Mouse (Mus musculus) lung, postnatal 25 days (tissue): Measurements from ENCODE around the gene Kcnq1.
A peak's percentile ranks its signal among the peaks of the same experiment; 100 is the strongest.

Source experiments
- DNase-seq: peaks from one replicate; pipeline ENCODE4 v3.0.0; 2022; ENCODE audit warnings: low spot score

Kcnq1 gene

DNA sequence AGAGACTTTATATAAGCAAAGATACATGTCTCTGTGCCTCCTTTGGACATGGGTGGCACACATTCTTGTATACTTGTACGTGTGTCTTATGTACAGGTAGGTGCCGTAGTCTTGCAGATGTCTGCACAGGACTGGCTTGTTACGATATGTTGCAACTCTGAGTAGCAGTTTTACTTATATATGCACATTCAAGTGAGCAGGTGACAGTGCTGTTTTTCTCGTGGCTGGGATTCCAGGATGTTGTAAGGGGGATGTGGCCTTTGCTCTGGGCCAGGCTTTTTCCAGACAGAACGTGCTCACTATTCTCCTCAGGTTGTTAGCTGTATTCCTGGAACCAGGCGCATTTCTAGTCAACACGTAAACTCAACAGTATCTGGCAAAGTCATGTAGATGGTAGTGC, 168.9 kb downstream of the Kcnq1 start:
- DNase-seq, result no peak

DNA sequence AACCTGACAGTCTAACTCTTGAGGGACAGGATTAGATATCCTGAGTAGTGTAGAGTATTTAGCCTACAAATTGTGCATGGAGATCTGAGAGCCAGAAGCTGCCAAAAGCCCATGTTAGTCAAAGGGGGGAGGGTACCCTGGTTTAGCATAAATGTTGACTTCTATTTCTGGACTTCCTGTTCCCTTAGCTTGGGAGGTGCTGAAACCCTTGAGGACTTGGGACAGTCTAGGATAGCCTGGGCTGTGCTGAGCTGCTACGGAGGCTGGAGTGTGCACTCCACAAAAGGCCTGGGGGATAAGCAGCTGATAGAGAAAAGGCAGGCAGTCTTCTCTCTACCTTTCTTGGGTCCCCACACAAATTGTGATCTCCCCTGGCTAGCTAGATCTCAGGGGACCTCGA, 177.5 kb downstream of the Kcnq1 start:
- DNase-seq, result no peak

DNA sequence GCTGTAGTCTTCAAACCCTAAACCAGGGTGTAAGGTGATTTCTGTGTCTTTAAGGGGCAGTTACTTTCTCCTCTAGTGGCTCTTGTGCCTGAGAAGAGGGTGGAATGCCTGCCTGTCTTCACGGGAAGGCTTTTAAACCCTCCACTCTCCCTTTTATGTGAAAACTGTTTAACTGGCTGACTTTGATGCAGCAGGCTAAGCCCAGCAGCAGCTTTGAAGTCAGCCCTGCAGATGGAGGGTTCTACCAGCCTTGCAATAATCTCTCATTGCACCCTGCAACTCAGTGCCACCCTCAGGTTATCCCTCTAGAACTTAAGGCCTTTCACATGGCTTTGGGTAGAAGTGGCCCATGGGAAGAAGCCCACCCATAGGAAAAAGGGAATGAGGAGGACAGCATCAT, 178.7 kb downstream of the Kcnq1 start:
- no peak for DNase-seq

DNA sequence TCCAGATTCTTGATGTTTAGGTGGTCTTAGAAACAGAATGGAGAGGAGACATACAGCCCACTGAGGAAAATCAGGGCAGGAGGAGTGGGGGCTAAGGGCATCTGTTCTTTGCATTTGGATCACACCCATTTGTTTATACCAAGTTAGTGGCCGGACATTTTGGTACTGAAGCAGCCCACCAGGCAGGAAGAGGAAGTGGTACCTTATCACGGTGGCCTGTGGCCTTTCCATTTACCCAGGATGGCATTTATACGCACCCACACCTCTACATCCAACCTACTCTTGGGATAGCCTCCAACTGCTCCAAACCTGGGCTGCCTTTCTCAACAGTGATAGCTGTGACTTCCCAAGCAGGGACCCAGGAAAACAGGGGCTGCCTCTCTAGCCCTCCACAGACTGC, 179.3 kb downstream of the Kcnq1 start:
- DNase-seq, result no peak

DNA sequence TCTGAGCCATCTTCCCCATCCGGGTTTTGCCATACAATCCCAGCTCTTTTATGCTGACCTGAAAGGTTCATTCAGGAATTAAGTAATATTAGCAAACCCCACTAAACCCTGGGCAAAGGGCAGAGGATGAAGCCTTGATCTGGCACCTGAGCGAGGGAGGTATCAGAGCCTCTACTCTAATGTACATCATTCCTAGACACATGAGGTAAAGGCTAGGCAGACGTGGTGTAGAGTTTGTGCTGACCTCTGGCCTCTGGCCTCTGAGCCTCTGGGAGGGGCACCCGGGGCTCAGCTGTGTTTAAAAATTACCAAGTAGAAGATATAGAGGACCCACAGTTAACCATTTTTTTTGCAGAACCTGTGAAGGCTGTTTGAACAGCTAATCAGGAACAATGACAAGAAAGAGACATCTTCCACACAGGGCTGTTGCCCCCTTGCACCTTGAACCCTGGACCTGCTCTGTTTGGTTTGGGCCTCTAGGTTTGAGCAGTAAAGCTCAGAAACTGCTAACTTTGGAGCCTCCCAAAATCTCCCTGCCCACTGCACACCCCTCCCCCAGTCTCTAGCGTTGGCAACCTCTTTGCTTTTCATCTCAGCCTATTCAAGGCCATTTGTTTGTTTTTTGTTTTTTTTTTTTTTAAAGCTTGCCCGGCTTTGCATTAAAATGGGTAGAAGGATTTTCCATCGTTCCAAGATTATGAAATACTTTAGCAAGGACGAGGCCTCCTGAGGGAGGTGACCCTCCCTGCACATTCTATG, 180.5 kb downstream of the Kcnq1 start:
- DNase-seq, result no peak

DNA sequence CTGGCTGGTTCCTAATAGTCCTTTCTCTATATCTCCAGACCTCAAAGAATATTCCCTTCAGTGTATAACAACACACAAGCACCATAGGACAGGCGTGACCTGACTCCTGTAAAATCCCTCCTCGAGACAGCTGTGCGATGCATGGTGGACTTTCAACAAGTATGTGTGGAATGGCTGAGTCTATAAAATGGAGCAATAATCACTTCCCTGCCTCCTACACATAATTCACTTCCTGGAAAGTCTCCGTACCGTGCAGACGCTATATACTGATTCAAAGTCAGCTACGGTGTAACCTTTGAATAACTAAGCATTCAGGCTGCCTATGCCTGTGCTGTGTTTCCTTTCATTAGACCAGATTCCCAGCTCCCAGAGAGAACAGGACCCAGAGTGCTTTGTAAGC, 182.0 kb downstream of the Kcnq1 start:
- no peak for DNase-seq

DNA sequence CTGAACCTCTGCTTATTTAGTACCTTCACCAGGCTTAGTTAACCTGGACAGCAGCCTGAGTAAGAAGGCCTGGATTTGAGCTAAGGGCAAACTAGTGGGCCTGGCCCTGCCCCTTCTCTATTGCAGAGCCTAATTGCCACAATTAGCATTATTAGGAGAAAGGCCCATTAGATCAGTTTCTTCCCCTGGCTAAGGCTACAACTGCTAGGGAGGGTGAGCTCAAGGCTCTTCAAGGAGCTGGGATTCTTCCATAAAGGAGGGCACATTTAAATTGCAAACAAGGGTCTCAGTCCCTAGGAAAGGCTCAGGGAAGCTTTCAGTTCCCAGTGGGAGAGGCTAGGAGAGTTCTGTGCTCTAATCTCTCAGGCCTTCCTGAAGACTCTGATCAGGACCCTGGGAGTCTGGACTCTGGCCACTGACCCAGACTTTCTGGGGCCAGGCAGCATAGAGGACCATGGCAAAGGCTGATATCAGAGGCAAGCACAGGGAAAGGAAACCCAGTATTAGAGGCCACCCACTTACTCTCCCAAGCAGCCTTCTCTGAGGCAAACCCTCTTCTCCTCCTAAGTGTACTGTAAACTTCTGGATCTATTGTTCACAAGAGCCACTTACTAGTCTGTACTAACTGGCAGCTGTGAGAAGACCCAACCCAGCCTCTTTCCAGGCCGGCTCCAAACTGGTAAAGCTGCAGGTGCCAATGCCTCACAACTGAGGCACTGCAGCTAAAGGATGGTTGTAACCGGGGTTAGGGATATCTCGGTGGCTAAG, 183.1 kb downstream of the Kcnq1 start:
- peak; percentile 69 for DNase-seq

DNA sequence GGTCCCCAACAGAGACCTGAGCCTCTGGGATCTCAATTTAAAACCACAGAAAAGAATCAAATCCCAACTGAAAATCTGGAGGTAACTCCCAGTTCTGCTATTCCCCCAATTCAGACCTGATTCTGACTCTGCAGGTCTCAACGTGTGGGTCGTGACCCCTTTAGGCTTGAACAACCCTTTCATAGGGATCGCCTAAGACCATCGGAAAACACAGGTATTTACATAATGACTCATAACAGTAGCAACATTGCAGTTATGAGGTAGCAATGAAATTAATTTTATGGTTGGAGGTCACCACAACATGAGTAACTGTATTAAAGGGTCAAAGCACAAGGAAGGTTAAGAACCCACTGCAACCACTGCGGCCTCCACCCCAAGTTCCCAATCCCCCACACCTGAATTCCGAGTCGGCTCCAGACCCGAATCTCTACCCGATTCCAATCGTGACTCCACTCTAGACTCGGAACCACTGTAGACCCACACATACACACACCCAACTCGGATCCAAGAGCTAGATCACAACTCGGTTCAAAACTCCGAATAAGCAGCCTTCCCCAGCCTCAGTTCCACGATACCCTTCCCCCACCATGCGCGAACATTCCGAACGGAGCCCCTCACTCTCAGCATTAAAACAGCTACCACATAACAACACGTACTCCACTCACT, 188.7 kb downstream of the Kcnq1 start:
- no peak for DNase-seq

DNA sequence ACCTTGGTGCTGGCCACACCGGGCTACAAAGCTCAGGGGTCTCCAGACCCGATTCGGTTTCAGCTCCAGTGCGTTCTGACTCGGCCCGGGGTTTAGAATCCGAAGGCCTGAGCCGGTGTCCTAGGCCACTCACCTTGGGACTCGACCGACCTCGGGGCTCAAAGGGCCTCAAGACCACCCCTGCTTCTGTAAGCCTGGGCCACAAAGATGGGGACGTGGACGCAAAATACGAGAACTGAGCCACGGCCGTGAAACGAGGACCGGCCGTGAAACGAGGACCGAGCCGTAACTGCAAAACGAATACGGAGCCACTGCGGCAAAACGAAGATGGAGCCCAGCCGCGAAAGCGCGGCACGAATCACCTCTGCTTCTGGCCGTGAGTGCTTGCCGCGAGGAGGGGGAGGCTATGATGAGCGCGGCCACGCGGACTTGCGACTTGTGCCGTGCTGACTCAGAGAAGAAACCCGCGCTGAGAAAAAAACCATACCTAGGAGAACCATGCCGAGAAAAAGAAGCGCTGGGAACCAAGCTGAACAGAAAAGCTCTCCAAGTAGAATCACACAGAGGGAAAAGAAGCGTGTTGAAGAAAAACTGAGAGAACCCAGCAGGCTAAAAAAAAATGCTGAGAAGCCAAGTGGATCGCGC, 189.3 kb downstream of the Kcnq1 start:
- DNase-seq, result peak; percentile 24

DNA sequence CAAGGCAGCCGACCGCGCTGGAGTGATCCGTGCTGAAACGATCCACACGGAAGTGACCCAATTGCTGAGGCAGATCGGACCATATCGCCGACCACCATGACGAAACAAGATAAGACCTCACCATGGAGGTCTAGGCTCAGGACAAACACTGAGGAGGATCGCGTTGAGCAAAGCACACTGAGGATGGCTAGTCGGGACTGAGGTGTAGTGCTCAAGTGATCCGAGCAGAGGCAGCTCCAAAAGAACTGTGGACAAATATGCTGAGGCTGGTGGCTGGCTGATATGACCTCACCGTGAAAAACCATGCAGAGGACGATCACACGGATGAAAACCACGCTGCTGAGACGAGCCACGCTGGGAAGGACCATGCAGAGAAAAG, 189.8 kb downstream of the Kcnq1 start:
- no peak for DNase-seq

DNA sequence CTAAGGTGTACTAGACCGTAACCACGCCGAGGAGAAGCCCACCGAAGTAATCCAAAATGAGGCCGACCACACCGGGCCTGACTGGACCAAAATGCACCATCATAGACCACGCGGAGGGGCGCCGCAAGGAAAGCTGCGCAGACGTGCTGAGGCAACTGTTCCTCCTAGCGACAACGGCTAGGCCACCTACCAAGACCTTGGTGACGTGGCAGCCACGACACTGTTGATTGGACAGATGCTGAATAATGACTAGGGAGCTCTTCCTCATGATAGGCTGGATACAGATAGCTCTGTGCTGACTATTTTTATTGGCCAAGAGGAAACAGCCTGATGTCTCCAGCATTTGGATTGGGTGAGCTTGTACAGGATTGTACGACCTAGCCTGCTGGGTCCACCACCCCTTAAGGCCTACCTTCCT, 190.2 kb downstream of the Kcnq1 start:
- DNase-seq, result peak; percentile 96

DNA sequence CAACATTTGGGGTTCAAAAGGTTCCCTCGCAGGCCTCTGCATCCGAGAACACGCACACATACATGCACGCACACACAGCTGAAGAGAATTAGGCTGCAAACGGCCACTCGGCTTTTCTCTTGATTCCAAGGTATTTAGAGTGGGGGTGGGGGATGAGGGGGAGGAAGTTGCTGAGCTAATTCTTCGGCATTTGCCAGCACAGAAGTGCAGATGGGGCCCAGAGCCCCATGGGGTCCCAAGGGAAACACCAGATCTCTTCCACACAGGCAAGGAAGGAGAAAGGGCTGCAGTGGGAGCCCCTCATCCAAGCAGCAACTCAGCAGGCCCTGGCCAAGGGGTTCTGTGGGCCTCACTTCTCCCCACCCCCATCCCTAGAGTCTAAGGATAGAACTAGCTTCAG, 193.9 kb downstream of the Kcnq1 start:
- no peak for DNase-seq

DNA sequence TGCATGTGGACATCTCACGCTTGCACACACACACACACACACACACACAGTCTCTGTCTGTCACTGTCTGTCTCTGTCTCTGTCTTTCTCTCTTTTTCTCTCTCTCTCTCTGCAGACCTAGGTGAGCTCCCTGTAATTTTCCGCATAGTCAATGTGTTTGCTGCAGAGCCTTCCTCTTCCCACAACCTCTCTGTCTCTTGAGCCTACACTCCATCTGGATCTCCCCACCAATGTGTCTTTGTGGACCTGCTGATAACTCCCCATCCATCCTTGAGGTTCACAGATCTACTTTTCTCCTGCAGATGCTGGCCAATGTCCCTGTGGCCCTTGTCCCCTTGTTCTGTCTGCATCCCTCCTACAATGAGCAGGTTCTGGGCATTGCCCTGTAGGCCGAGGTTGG, 194.5 kb downstream of the Kcnq1 start:
- DNase-seq, result no peak

DNA sequence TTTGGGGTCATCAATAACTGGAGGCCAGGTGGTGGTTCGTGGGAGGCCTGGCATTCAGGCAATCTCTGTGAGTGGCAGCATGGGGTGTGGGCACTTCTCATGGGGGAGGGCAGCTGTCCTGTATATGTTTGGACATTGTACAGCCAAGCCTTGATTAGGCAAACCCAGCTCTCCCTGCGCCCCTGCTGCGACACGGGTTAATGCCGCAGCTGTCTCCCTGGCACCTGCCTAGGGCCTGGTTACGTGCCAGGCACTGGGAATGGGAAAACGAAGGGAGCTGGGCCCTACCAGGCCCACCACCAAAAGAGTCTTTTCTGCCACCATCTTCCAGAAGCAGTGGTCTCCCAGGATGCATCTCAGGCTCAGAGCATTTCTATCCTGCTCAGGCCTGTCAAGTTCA, 196.0 kb downstream of the Kcnq1 start:
- no peak for DNase-seq

DNA sequence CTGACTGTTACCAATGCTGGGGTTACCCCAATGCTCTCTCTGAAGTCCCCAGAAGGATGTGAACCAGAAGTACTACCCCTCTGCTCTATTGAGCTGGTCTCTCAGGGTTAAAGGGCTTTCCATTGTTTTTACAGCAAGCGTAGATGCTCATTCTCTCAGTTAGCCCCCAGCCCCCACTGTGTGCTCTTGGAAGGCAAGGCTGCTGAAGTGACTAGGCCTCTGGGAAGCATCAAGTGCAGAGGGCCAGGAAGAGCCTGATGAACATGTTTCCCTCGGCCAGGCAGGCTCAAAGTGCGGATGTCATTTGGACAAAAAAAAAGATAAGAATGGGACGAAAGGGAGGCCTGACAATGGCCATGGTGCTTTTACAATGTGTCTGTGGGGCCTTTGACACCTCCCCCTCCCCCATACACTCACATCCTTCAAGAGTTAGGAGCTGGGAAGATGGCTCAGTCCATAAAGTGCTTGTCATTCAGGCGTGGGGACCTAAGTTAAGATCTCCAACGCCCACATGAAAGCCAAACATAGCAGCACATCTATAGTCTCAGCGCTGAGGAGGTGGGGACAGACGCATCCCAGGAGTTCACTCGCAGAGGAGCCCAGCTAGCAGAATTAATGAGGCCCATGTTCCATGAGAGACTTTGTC, 196.6 kb downstream of the Kcnq1 start:
- no peak for DNase-seq

DNA sequence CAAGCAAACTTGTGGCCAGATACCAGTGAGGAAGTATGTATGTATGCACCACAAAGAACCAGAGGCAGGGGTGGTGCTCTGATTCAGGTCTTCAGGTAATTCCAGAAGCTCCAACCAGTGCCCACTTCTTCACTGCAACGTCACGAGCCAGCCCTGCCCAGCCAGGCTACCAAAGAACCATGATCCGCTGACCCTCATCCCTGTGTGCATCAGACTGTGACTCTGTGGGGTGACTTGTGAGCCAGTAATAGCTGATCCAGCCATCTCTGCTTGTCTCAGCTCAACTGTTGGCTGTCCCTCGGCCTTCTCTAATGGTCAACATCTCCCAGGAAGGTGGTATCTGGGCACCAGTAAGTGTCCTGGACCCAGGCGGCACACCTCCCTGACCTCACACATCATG, 197.4 kb downstream of the Kcnq1 start:
- no peak for DNase-seq

DNA sequence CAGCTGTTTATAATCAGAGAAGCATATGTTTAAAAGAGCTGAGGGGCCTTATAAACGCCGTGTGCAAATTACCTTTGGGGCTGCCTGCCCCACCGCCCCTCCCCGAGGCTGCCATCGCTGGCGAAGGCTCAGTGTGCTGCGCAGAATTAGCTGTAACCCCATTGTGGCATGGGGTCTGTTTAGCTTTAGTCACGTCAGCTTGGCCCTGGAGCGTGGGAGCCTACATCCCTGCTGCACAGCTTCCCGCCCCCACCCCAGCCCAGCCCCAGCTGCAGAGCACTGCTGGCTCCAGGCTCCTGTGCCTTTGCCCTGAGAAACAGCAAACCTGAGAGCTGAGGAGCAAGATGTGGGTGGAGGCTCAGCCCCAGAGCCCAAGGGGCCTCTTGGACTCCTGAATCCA, 199.6 kb downstream of the Kcnq1 start:
- no peak for DNase-seq

DNA sequence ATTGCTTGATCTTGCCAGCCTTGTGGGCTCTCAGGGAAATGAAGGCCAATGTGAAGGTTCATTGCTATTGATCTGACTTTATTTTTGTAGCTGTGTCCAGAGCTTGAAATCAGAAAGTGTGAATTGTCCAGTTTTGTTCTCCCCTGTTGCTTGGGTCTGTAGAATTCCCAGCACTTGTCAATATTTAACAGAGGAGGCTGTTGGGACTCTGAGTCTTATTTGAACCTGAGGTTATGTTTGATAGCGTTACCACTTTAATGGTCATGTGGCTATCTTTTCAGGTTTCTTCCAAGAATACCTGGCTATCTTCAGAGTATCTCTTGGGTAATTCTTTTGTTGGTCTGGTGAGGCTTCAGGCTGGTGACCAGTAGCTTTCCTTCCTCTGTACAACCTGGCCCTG, 201.8 kb downstream of the Kcnq1 start:
- no peak for DNase-seq

DNA sequence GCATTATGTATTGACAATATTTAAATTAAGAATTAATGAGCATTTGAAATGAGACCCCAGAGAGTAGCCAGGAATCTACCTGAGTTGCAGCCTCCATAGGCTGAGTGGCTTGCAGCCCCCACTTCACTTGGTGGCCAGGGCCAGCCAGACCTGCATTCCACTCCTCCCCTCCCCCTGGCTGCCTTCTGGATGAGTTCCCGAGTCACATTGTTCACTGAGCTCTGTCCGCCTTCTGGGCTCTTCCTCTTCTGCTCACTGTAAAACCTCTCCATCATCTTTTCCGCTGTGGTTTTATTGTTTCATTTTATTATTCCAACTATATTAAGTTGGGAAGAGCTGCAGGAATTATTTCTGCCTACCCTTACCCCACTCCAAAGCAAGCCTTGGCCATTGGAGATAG, 204.1 kb downstream of the Kcnq1 start:
- DNase-seq, result no peak

DNA sequence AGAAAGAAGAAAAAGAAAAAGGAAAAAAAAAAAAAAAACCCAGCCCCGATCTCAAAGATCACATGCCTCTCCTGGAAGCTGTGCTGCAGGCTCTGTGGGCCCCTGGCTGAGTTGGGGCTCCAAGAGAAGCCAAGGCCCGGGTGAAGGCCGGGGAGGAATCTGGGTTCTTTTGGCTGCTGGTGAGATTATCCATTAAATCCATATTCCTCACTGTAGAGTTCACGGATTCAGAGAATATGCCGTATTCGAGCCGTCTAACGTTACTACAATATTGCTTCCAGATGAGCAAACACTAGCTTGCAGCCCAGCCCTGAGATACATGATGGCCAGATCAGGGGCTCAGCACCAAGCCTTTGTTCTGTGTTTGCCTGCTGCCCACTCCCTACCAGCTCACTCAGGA, 204.7 kb downstream of the Kcnq1 start:
- DNase-seq, result no peak

DNA sequence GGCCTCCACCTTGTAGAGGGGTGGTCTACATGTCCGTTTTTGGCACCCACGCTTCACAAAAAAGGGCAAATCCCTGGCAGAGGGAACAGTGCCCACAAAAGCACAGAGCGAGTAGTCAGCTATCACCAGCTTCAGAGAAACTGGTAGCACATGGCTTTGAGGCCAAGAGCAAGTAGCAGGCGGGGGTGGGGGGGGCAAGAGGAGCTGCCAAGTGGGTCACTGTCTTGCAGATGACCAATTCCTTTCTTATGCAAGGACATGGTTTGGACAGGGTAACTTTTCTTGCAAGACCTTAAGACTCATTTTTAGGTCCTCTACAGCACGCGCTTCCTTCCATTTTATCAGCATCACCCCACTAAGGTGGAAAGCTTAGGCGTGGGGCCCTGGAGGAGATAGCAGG, 205.3 kb downstream of the Kcnq1 start:
- DNase-seq, result no peak
